11 mouse cellular contexts compared by ENCODE assay signal in genomic region chr5:149648895-149649406, GRCm38 (mm10). TPM values are rescaled to one million over a fixed set of nuclear protein-coding genes. Genes with fewer than 3 reads are reported as not detected.
DNase-seq lines count a peak whose midpoint lies in the region; ATAC-seq and TF ChIP-seq lines count a peak whose summit lies in the region.
"Had no signal": no experiment of that assay in that cellular context is flagged by ENCODE, and none has a peak within 500 bp of the region (broad histone marks: within the 10 kb centered on the region; RNA-seq: fewer than 3 reads in every experiment).

No protein-coding gene starts in this region.

- ATAC-seq in lung, postnatal 0 days = peak; percentile 41
- ATAC-seq: forebrain, embryonic 15.5 days; midbrain, embryonic 16.5 days had no signal

- no peak overlapping the region for H3K9ac ChIP-seq in lung, postnatal 0 days (replicated peaks; ENCODE audit: low read depth)
- H3K9ac ChIP-seq: forebrain, embryonic 15.5 days had no signal

- H3K4me1 ChIP-seq in lung, postnatal 0 days (ENCODE audit: insufficient read depth, low read depth, low read length) = no peaks in the 10 kb centered on the region
- peaks cover 15% of the 10 kb centered on the region for H3K4me1 ChIP-seq in limb, embryonic 10.5 days
- peaks cover 23% of the 10 kb centered on the region; the same call in 1 of the 2 replicates for H3K4me1 ChIP-seq in small intestine, adult 2 months (ENCODE audit: control insufficient read depth, insufficient read depth, insufficient read length, low read length)
- 0 out of 2 replicates have a peak, but pooled peaks cover 2% of the 10 kb centered on the region for H3K4me1 ChIP-seq in thymus, adult 2 months (replicated peaks; ENCODE audit: control insufficient read depth, insufficient read depth, low read length)

- no peak for DNase-seq in lung, postnatal 0 days (ENCODE audit: low spot score)
- no peak for DNase-seq in lung, adult 18-20 months
- peak; percentile 17 for DNase-seq in brain, embryonic 14.5 days (ENCODE audit: low read depth)
- no peak for DNase-seq in limb, embryonic 10.5 days (ENCODE audit: low spot score)
- DNase-seq in thymus, adult 2 months = no peak
- no peak for DNase-seq in left cerebral cortex, adult 8-10 months (ENCODE audit: low spot score in 2 of 2)
- DNase-seq in retina, embryonic 14.5 days (ENCODE audit: low spot score) = no peak

- TF ChIP-seq POLR2A in brain, embryonic 14.5 days (IDR thresholded peaks at IDR 0.05; ENCODE audit: borderline replicate concordance, extremely low read depth, insufficient read depth, insufficient read length, poor library complexity, severe bottlenecking) = no peak
- no peak for TF ChIP-seq POLR2A in small intestine, adult 2 months (IDR thresholded peaks at IDR 0.05; ENCODE audit: low read depth, low read length)
- no peak for TF ChIP-seq POLR2A in thymus, adult 2 months (IDR thresholded peaks at IDR 0.05; ENCODE audit: control insufficient read depth, extremely low read depth, insufficient read depth, low read length, poor library complexity)

- H3K9me3 ChIP-seq in lung, postnatal 0 days (ENCODE audit: low read length) = no peaks in the 10 kb centered on the region
- H3K9me3 ChIP-seq in limb, embryonic 10.5 days (replicated peaks) = no peaks in the 10 kb centered on the region
- H3K9me3 ChIP-seq: forebrain, embryonic 15.5 days had no signal

- no peak for TF ChIP-seq CTCF in lung, postnatal 0 days (IDR thresholded peaks at IDR 0.05)
- no peak for TF ChIP-seq CTCF in brain, embryonic 14.5 days (IDR thresholded peaks at IDR 0.05; ENCODE audit: borderline replicate concordance, extremely low read depth, insufficient read depth, insufficient read length)
- no peak for TF ChIP-seq CTCF in small intestine, adult 2 months (IDR thresholded peaks at IDR 0.05; ENCODE audit: extremely low read depth, insufficient read length, insufficient replicate concordance, low read depth, low read length)
- TF ChIP-seq CTCF in thymus, adult 2 months (IDR thresholded peaks at IDR 0.05; ENCODE audit: borderline replicate concordance, control insufficient read depth, extremely low read depth, insufficient read depth, low read length, poor library complexity) = no peak

- no peak overlapping the region for H3K27ac ChIP-seq in lung, postnatal 0 days (ENCODE audit: low read length)
- H3K27ac ChIP-seq in limb, embryonic 10.5 days = peak overlapping the region; percentile 47
- peak overlapping the region; percentile 99 for H3K27ac ChIP-seq in small intestine, adult 2 months (ENCODE audit: insufficient read depth, low read depth, low read length)
- no peak overlapping the region for H3K27ac ChIP-seq in thymus, adult 2 months (ENCODE audit: control insufficient read depth, insufficient read depth, low read length)
- H3K27ac ChIP-seq: forebrain, embryonic 15.5 days; kidney, postnatal 0 days had no signal

- no peak overlapping the region for H3K4me3 ChIP-seq in lung, postnatal 0 days (ENCODE audit: low read depth, low read length)
- H3K4me3 ChIP-seq in limb, embryonic 10.5 days = no peak overlapping the region
- H3K4me3 ChIP-seq in small intestine, adult 2 months (ENCODE audit: low read depth, low read length) = no peak overlapping the region
- no peak overlapping the region for H3K4me3 ChIP-seq in thymus, adult 2 months (ENCODE audit: control insufficient read depth, insufficient read depth, low read length)
- H3K4me3 ChIP-seq: forebrain, embryonic 15.5 days had no signal

- H3K27me3 ChIP-seq in lung, postnatal 0 days (replicated peaks; ENCODE audit: insufficient read depth, low read length) = no peaks in the 10 kb centered on the region
- H3K27me3 ChIP-seq in limb, embryonic 10.5 days (ENCODE audit: low read depth, poor library complexity, severe bottlenecking) = no peaks in the 10 kb centered on the region
- H3K27me3 ChIP-seq in small intestine, adult 2 months (ENCODE audit: control insufficient read depth, insufficient read depth, low read length) = no peaks in the 10 kb centered on the region
- no peaks in the 10 kb centered on the region for H3K27me3 ChIP-seq in thymus, adult 2 months (ENCODE audit: control insufficient read depth, insufficient read depth, low read length)
- H3K27me3 ChIP-seq: forebrain, embryonic 15.5 days had no signal

- no peak overlapping the region for H3K4me2 ChIP-seq in lung, postnatal 0 days (replicated peaks; ENCODE audit: low read depth, low read length)
- H3K4me2 ChIP-seq: forebrain, embryonic 15.5 days had no signal

- WGBS in lung, postnatal 0 days = 53% methylated on average over 6 of the region's 6 CpGs
- WGBS in limb, embryonic 10.5 days = 76% methylated on average over 6 of the region's 6 CpGs
- WGBS in small intestine, adult 2 months = 20% methylated on average over 6 of the region's 6 CpGs
- 92% methylated on average over 6 of the region's 6 CpGs for WGBS in thymus, adult 2 months

- no peak for TF ChIP-seq EP300 in lung, postnatal 0 days (IDR thresholded peaks at IDR 0.05)

- no peaks in the 10 kb centered on the region for H3K36me3 ChIP-seq in lung, postnatal 0 days (ENCODE audit: insufficient read depth, low read length)
- H3K36me3 ChIP-seq in limb, embryonic 10.5 days = no peaks in the 10 kb centered on the region
- no peaks in the 10 kb centered on the region for H3K36me3 ChIP-seq in small intestine, adult 2 months (ENCODE audit: control insufficient read depth, insufficient read depth, low read length)
- H3K36me3 ChIP-seq in thymus, adult 2 months (ENCODE audit: control insufficient read depth, insufficient read depth, low read length) = no peaks in the 10 kb centered on the region
- H3K36me3 ChIP-seq: forebrain, embryonic 15.5 days had no signal

RNA-seq across cellular contexts. Expression of gene Hsph1, which starts 12.8 kb away (rescaled TPM):
- 7.3 and 14.7 TPM in 2 replicates for polyA plus RNA-seq in lung, postnatal 0 days (2015; fragmentation: Nextera tagmentation; extraction: Ambion mirVana)
- polyA plus RNA-seq in brain, embryonic 14.5 days (2012; rRNA removed) = 67.6 and 99.0 TPM in 2 replicates
- 129 and 164 TPM in 2 replicates for polyA plus RNA-seq in limb, embryonic 10.5 days (2016; fragmentation: Nextera tagmentation; extraction: Ambion mirVana)
- polyA plus RNA-seq in small intestine, adult 2 months (2012; rRNA removed) = 4.1 and 6.6 TPM in 2 replicates
- 15.3 and 18.7 TPM in 2 replicates for polyA plus RNA-seq in thymus, adult 2 months (2012; rRNA removed)
- 100 to 1,000 TPM; 269 to 310 (median 301) TPM for total RNA-seq in left cerebral cortex, adult 8-10 months (2022)

RNA-seq across cellular contexts. Expression of gene B3glct, which starts 29.1 kb away (rescaled TPM):
- 5.0 and 5.1 TPM in 2 replicates for polyA plus RNA-seq in lung, postnatal 0 days (2015; fragmentation: Nextera tagmentation; extraction: Ambion mirVana)
- 18.0 and 20.4 TPM in 2 replicates for polyA plus RNA-seq in brain, embryonic 14.5 days (2012; rRNA removed)
- 20.4 and 21.1 TPM in 2 replicates for polyA plus RNA-seq in limb, embryonic 10.5 days (2016; fragmentation: Nextera tagmentation; extraction: Ambion mirVana)
- polyA plus RNA-seq in small intestine, adult 2 months (2012; rRNA removed) = 3.5 and 4.8 TPM in 2 replicates
- polyA plus RNA-seq in thymus, adult 2 months (2012; rRNA removed) = 4.1 and 4.7 TPM in 2 replicates
- total RNA-seq in left cerebral cortex, adult 8-10 months (2022) = 10 to 100 TPM; 16.4 to 21.1 (median 18.8) TPM

Comparison
In these comparisons a context has a peak if more than half of its experiments do, and no peak if none do; other contexts are left out.
1. H3K27ac ChIP-seq: peak in limb, embryonic 10.5 days (single experiment) and small intestine, adult 2 months (single experiment); none in lung, postnatal 0 days (single experiment) and thymus, adult 2 months (single experiment).